Mouse (Mus musculus) embryonic fibroblast, embryonic 13.5 days (primary cell): Measurements from ENCODE around the gene Arf3.

Experiments used
- CTCF ChIP-seq: IDR thresholded peaks from 2 replicates; pipeline ENCODE4 v1.5.1; 2011; ENCODE audit warnings: mild to moderate bottlenecking, control low read depth, low read length, moderate library complexity, borderline replicate concordance; ENCODE audit not compliant: insufficient read depth
- POLR2A ChIP-seq: IDR thresholded peaks from 2 replicates; pipeline ENCODE4 v1.6.1; 2011; ENCODE audit warnings: low read depth, mild to moderate bottlenecking, control low read depth, low read length, moderate library complexity

DNA sequence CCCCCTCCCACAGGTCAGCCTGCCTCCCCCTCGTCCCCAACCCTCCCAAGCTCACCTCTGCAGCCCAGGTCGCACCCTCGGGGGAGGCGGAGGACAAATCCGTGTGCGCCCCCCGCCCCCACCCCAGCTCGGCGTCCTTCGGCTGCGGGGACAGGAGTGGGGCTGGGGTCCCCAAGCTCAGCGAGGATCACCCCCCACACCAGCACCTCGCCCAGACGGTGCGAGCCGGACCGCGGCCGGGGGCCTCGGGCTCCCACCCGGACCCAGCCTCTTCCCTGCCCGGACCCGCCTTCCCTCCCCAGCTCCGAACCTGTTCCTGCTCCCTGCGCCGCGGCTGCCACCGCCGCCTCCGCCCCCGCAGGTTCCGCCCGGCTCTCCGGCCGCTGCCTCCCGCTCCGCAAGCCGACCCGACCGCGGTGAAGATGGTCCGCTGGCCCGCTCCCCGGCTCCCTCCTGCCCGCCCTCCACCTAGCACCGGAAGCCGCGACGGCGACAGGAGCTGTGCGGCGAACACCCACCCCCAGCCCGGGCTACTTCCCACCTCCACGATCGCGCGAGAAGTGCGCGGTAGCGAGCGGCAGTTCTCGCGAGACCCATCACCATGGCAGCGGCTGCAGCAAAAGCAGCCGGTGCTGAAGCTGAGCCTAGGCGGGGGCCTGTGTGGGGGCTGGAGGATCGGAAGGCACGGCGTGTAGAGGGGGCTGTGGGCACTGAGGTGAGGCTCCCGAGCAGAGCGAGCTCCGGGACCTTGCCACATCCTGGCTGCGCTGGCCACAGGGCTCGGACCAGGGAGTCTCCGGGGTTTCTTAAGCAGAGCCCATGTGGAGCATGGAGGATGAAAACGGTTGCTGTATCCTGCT lies at the start of gene Arf3:
- TF ChIP-seq CTCF = no peak
- peak; percentile 80 for TF ChIP-seq POLR2A
